Mouse (Mus musculus) CH12.LX (cell line): ENCODE measurements around the gene Cdc37l1. TPM values are rescaled to one million over a fixed set of nuclear protein-coding genes. Genes with fewer than 3 reads are reported as not detected.

Source experiments
- DNase-seq: peaks from one replicate; pipeline ENCODE4 v3.0.0-alpha.2; 2013; ENCODE audit errors: extremely low read depth
- H3K27ac ChIP-seq: 2 replicates; pipeline ENCODE4 v1.5.1; 2012; ENCODE audit warnings: low read depth, mild to moderate bottlenecking, control low read depth, moderate library complexity; ENCODE audit not compliant: insufficient read depth
- H3K27me3 ChIP-seq: replicated peaks from 2 replicates; pipeline ENCODE3; 2012; ENCODE audit warnings: inconsistent platforms
- H3K36me3 ChIP-seq, 2 experiments: replicated peaks in 1 of 2; 2 replicates each; pipeline versions ENCODE3 to v1.6.1; 2012; ENCODE audit warnings: inconsistent platforms in 1 of 2, low read length in 1 of 2, mild to moderate bottlenecking in 1 of 2, mixed read lengths in 1 of 2, moderate library complexity in 1 of 2; ENCODE audit not compliant: control insufficient read depth in 1 of 2, insufficient read depth in 1 of 2
- H3K4me1 ChIP-seq, 2 experiments: 2 replicates each; pipeline ENCODE4 v1.6.1; 2012; ENCODE audit warnings: inconsistent platforms in 1 of 2, moderate library complexity in 1 of 2; ENCODE audit not compliant: insufficient read depth in 2 of 2, control insufficient read depth in 1 of 2
- H3K4me2 ChIP-seq: 2 replicates; pipeline ENCODE4 v1.6.1; 2012; ENCODE audit warnings: low read depth, mild to moderate bottlenecking, control low read depth; ENCODE audit not compliant: poor library complexity, insufficient read depth, severe bottlenecking
- H3K4me3 ChIP-seq, 3 experiments: fragments of 150-350 bp in 1 of 3; sonication (generic) in 1 of 3; replicated peaks in 1 of 3; 2 replicates each; pipeline versions ENCODE3 to v1.5.1; 2011 to 2012; ENCODE audit warnings: low read depth in 2 of 3, low read length in 2 of 3, mild to moderate bottlenecking in 2 of 3, moderate library complexity in 2 of 3, control low read depth in 1 of 3, improper control_type of control experiment in 1 of 3, inconsistent platforms in 1 of 3, mixed read lengths in 1 of 3; ENCODE audit not compliant: poor library complexity in 1 of 3
- H3K79me2 ChIP-seq: replicated peaks from 2 replicates; pipeline ENCODE4 v1.6.1; 2012; ENCODE audit warnings: mild to moderate bottlenecking, moderate library complexity; ENCODE audit not compliant: control insufficient read depth, poor library complexity, insufficient read depth, severe bottlenecking; ENCODE audit errors: extremely low read depth
- H3K9ac ChIP-seq: 2 replicates; pipeline ENCODE4 v1.6.1; 2012; ENCODE audit warnings: low read depth, mild to moderate bottlenecking, control low read depth, moderate library complexity; ENCODE audit not compliant: insufficient read depth
- H3K9me3 ChIP-seq: replicated peaks from 2 replicates; pipeline ENCODE3; 2012; ENCODE audit warnings: low read length, inconsistent platforms, mixed read lengths
- BHLHE40 ChIP-seq: IDR thresholded peaks from 2 replicates; pipeline ENCODE4 v1.6.1; 2011; ENCODE audit warnings: mild to moderate bottlenecking, low read depth, low read length, improper control_type of control experiment
- CHD1 ChIP-seq: IDR thresholded peaks from 2 replicates; pipeline ENCODE4 v1.6.1; 2012; ENCODE audit warnings: low read depth, low read length, improper control_type of control experiment, inconsistent platforms
- CHD2 ChIP-seq: IDR thresholded peaks from 2 replicates; pipeline ENCODE4 v1.6.1; 2011; ENCODE audit warnings: low read length, improper control_type of control experiment
- CTCF ChIP-seq, 2 experiments: IDR thresholded peaks in 1 of 2; conservative IDR thresholded peaks in 1 of 2; 2 replicates each; pipeline ENCODE4 v1.5.1; 2011 to 2012; ENCODE audit warnings: low read depth in 2 of 2, low read length in 2 of 2, improper control_type of control experiment in 1 of 2, inconsistent platforms in 1 of 2, mild to moderate bottlenecking in 1 of 2, moderate library complexity in 1 of 2
- E2F4 ChIP-seq: IDR thresholded peaks from 2 replicates; pipeline ENCODE4 v1.6.1; 2011; ENCODE audit warnings: low read depth, low read length, improper control_type of control experiment; ENCODE audit not compliant: insufficient replicate concordance
- ELF1 ChIP-seq: IDR thresholded peaks from 2 replicates; pipeline ENCODE4 v1.6.1; 2014; ENCODE audit warnings: low read depth, mild to moderate bottlenecking, inconsistent platforms, low read length, improper control_type of control experiment
- EP300 ChIP-seq: IDR thresholded peaks from 2 replicates; pipeline ENCODE4 v1.6.1; 2011; ENCODE audit warnings: low read length, improper control_type of control experiment
- ETS1 ChIP-seq: conservative IDR thresholded peaks from 2 replicates; pipeline ENCODE4 v1.6.1; 2012; ENCODE audit warnings: low read depth, mild to moderate bottlenecking, inconsistent platforms, low read length, improper control_type of control experiment, moderate library complexity
- GABPA ChIP-seq: IDR thresholded peaks from 2 replicates; pipeline ENCODE4 v1.6.1; 2012; ENCODE audit warnings: low read depth, low read length, improper control_type of control experiment, inconsistent platforms; ENCODE audit not compliant: insufficient replicate concordance
- HCFC1 ChIP-seq: IDR thresholded peaks from 2 replicates; pipeline ENCODE4 v1.6.1; 2012; ENCODE audit warnings: low read depth, mild to moderate bottlenecking, inconsistent platforms, low read length, improper control_type of control experiment
- IRF4 ChIP-seq: IDR thresholded peaks from 2 replicates; pipeline ENCODE4 v1.6.1; 2014; ENCODE audit warnings: low read depth, mild to moderate bottlenecking, inconsistent platforms, low read length, improper control_type of control experiment
- JUN ChIP-seq: IDR thresholded peaks from 2 replicates; pipeline ENCODE4 v1.6.1; 2011; ENCODE audit warnings: low read depth, mild to moderate bottlenecking, low read length, improper control_type of control experiment, moderate library complexity; ENCODE audit not compliant: insufficient read depth
- JUND ChIP-seq: conservative IDR thresholded peaks from 2 replicates; pipeline ENCODE4 v1.6.1; 2011; ENCODE audit warnings: low read depth, low read length, improper control_type of control experiment
- KAT2A ChIP-seq: IDR thresholded peaks from 2 replicates; pipeline ENCODE4 v1.6.1; 2012; ENCODE audit warnings: low read length, improper control_type of control experiment, inconsistent platforms; ENCODE audit not compliant: insufficient replicate concordance
- MAFK ChIP-seq: IDR thresholded peaks from 2 replicates; pipeline ENCODE4 v1.6.1; 2011; ENCODE audit warnings: low read length, improper control_type of control experiment; ENCODE audit not compliant: insufficient replicate concordance
- MAX ChIP-seq: IDR thresholded peaks from 2 replicates; pipeline ENCODE4 v1.6.1; 2011; ENCODE audit warnings: low read length, improper control_type of control experiment
- MAZ ChIP-seq: IDR thresholded peaks from 2 replicates; pipeline ENCODE4 v1.6.1; 2012; ENCODE audit warnings: low read depth, mild to moderate bottlenecking, inconsistent platforms, low read length, improper control_type of control experiment, moderate library complexity
- MEF2A ChIP-seq: IDR thresholded peaks from 2 replicates; pipeline ENCODE4 v1.6.1; 2014; ENCODE audit warnings: low read depth, mild to moderate bottlenecking, inconsistent platforms, low read length, improper control_type of control experiment, borderline replicate concordance
- MXI1 ChIP-seq: IDR thresholded peaks from 2 replicates; pipeline ENCODE4 v1.6.1; 2011; ENCODE audit warnings: mild to moderate bottlenecking, low read depth, low read length, improper control_type of control experiment
- MYC ChIP-seq: IDR thresholded peaks from 2 replicates; pipeline ENCODE4 v1.6.1; 2011; ENCODE audit warnings: low read depth, mild to moderate bottlenecking, improper control_type of control experiment, low read length
- NELFE ChIP-seq: IDR thresholded peaks from 2 replicates; pipeline ENCODE4 v1.6.1; 2011; ENCODE audit warnings: low read depth, low read length, improper control_type of control experiment
- NRF1 ChIP-seq: IDR thresholded peaks from 2 replicates; pipeline ENCODE4 v1.6.1; 2014; ENCODE audit warnings: low read depth, mild to moderate bottlenecking, inconsistent platforms, low read length, improper control_type of control experiment, moderate library complexity
- PAX5 ChIP-seq: IDR thresholded peaks from 2 replicates; pipeline ENCODE4 v1.6.1; 2012; ENCODE audit warnings: low read length, inconsistent platforms, mixed read lengths
- POLR2A ChIP-seq: IDR thresholded peaks from 2 replicates; pipeline ENCODE4 v1.6.1; 2011; ENCODE audit warnings: low read depth, mild to moderate bottlenecking, improper control_type of control experiment, low read length
- POLR2AphosphoS2 ChIP-seq: IDR thresholded peaks from 2 replicates; pipeline ENCODE4 v1.6.1; 2011; ENCODE audit warnings: low read depth, low read length, improper control_type of control experiment
- RAD21 ChIP-seq: IDR thresholded peaks from 2 replicates; pipeline ENCODE4 v1.6.1; 2011; ENCODE audit warnings: low read depth, mild to moderate bottlenecking, low read length, improper control_type of control experiment, moderate library complexity
- RCOR1 ChIP-seq: conservative IDR thresholded peaks from 2 replicates; pipeline ENCODE4 v1.6.1; 2012; ENCODE audit warnings: low read depth, mild to moderate bottlenecking, inconsistent platforms, low read length, improper control_type of control experiment
- SIN3A ChIP-seq: IDR thresholded peaks from 2 replicates; pipeline ENCODE4 v1.6.1; 2012; ENCODE audit warnings: low read length, improper control_type of control experiment, inconsistent platforms
- SMC3 ChIP-seq: IDR thresholded peaks from 2 replicates; pipeline ENCODE4 v1.6.1; 2011; ENCODE audit warnings: low read depth, low read length, improper control_type of control experiment
- TBP ChIP-seq: conservative IDR thresholded peaks from 2 replicates; pipeline ENCODE4 v1.6.1; 2011; ENCODE audit warnings: low read depth, low read length, improper control_type of control experiment
- TCF12 ChIP-seq: IDR thresholded peaks from 2 replicates; pipeline ENCODE4 v1.6.1; 2014; ENCODE audit warnings: low read depth, mild to moderate bottlenecking, inconsistent platforms, low read length, improper control_type of control experiment
- UBTF ChIP-seq: IDR thresholded peaks from 2 replicates; pipeline ENCODE4 v1.6.1; 2012; ENCODE audit warnings: low read depth, mild to moderate bottlenecking, inconsistent platforms, low read length, improper control_type of control experiment, moderate library complexity
- USF1 ChIP-seq: IDR thresholded peaks from 2 replicates; pipeline ENCODE4 v1.6.1; 2014; ENCODE audit warnings: low read depth, mild to moderate bottlenecking, inconsistent platforms, low read length, improper control_type of control experiment
- USF2 ChIP-seq: conservative IDR thresholded peaks from 2 replicates; pipeline ENCODE4 v1.6.1; 2011; ENCODE audit warnings: low read depth, low read length, improper control_type of control experiment
- ZC3H11A ChIP-seq: IDR thresholded peaks from 2 replicates; pipeline ENCODE4 v1.6.1; 2012; ENCODE audit warnings: low read depth, mild to moderate bottlenecking, inconsistent platforms, low read length, improper control_type of control experiment
- ZKSCAN1 ChIP-seq: IDR thresholded peaks from 2 replicates; pipeline ENCODE4 v1.6.1; 2012; ENCODE audit warnings: low read depth, inconsistent platforms, low read length, improper control_type of control experiment, borderline replicate concordance
- ZMIZ1 ChIP-seq: IDR thresholded peaks from 2 replicates; pipeline ENCODE4 v1.6.1; 2012; ENCODE audit warnings: low read depth, mild to moderate bottlenecking, inconsistent platforms, low read length, improper control_type of control experiment
- ZNF384 ChIP-seq: IDR thresholded peaks from 2 replicates; pipeline ENCODE4 v1.6.1; 2012; ENCODE audit warnings: low read depth, low read length, improper control_type of control experiment, inconsistent platforms
- dilution Hi-C: fragments of 300-500 bp; cut with MboI; formaldehyde crosslinking; loops from 2 replicates; pipeline ENCODE4 v1.14.3; 2020; ENCODE audit warnings: low sequenced_read_pairs; ENCODE audit not compliant: extremely low pct_unique_long_range_greater_than_20kb, extremely low pct_ligation_motif_present
- in situ Hi-C: fragments of 300-500 bp; cut with MboI; formaldehyde crosslinking; loops from 3 replicates; pipeline ENCODE4 v1.14.3; 2019; ENCODE audit warnings: low sequenced_read_pairs, low pct_ligation_motif_present, low pct_unique_long_range_greater_than_20kb, mixed read lengths
- polyA plus RNA-seq: library from polyadenylated mRNA; unstranded; fragments of >175 nt; gene quantifications from 2 replicates; pipeline ENCODE4 v1.2.1, GENCODE M21; 2012; ENCODE audit warnings: low read depth; ENCODE audit not compliant: insufficient read length
- total RNA-seq, 2 experiments: library from RNA; depleted of rRNA; stranded (reverse); fragments of 300-350 nt in 1 of 2; fragments of >200 nt in 1 of 2; gene quantifications; 2 replicates each; pipeline ENCODE4 v1.2.3; 2012 to 2014

The Cdc37l1 gene
- total and polyA plus RNA-seq, 3 experiments = 14.0 to 26.8 (median 22.9) TPM

DNA sequence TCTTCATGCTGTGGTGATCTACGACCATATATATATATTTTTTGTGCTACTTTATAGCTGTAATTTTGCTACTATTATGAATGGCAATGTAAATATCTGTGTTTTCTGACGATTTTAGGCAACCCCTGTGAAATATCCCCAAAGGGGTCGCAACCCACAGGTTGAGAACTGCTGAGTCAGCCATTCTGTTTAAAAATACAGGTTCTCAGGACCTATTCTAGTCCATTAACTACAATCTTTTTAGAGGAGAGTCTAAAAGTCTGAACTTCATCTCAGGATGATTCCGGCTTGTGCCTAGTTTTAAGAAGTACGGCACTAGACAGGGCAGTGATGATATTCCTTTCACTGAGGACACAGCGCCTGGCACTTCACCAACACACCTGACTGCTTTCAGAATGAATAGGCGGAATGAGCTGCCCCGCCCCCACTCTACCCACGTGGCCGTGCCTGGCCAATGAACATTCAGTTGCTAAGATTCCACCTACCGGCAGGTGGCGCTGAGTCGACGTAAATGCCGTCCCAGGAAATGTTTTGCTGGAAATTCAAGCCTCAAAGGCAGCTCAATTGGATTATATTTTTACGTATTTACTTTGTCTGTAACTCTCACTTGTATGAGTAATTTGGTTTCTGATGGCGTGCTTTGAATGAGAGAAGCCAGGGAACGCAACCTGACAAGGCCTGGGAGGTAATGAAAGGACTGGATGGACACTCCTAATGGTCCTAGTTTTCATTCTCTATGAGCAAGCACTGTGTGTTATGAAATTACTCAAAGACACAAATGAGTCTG lies 73.6 kb downstream of the Cdc37l1 start:
- TF ChIP-seq ZC3H11A (peak; percentile 53; the same call in 1 of the 2 replicates), IRF4 (peak; percentile 99), MAX (peak; percentile 98), JUND (peak; percentile 83), POLR2A (peak; percentile 40), UBTF (no peak), TCF12 (peak; percentile 73), USF2 (peak; percentile 99), CHD1 (no peak), BHLHE40 (peak; percentile 80), RCOR1 (peak; percentile 76; the same call in 1 of the 2 replicates), SMC3 (peak; percentile 83), JUN (peak; percentile 74), KAT2A (no peak), SIN3A (peak; percentile 77; the same call in 1 of the 2 replicates), CTCF (conservative IDR thresholded peaks at IDR 0.05 in 1 of 2, IDR thresholded peaks at IDR 0.05 in 1 of 2; ENCODE audit: low read depth in 2 of 2, low read length in 2 of 2) (peak; percentile 80 to 96), MXI1 (peak; percentile 73; the same call in 1 of the 2 replicates), GABPA (no peak), RAD21 (peak; percentile 98), ZMIZ1 (no peak), TBP (no peak), NELFE (0 out of 2 replicates have a peak, but pooled peaks have one; percentile 13), ETS1 (peak; percentile 59), USF1 (peak; percentile 99), ELF1 (peak; percentile 70), EP300 (peak; percentile 56), HCFC1 (peak; percentile 53), ZKSCAN1 (no peak), E2F4 (no peak), MAFK (peak; percentile 99), NRF1 (no peak), ZNF384 (no peak; the same call in 1 of the 2 replicates), MEF2A (peak; percentile 65), CHD2 (peak; percentile 96), POLR2AphosphoS2 (no peak), PAX5 (no peak), MAZ (peak; percentile 67; the same call in 1 of the 2 replicates), MYC (peak; percentile 57; the same call in 1 of the 2 replicates)
- TF ChIP-seq, all 38 proteins: peak for 26
- Histone ChIP-seq H3K4me1 (peaks cover 2 to 17% of the 10 kb centered on the region in 2 experiments; a peak in 3 of 4 replicates), H3K9me3 (no peaks in the 10 kb centered on the region), H3K4me2 (peak overlapping the region; percentile 85), H3K36me3 (no peaks in the 10 kb centered on the region), H3K27ac (peak overlapping the region; percentile 15; the same call in 1 of the 2 replicates), H3K27me3 (no peaks in the 10 kb centered on the region), H3K4me3 (peak overlapping the region; percentile 24 to 64 (median 44)), H3K79me2 (no peaks in the 10 kb centered on the region), H3K9ac (peak overlapping the region; percentile 52; the same call in 1 of the 2 replicates)
- dilution Hi-C loops = no loop called here
- peak; percentile 95 for DNase-seq
- in situ Hi-C loops = loop anchor here (25.0 kb wide), 1 partner anchor 449 kb away; the partner anchor contains the start of gene Ric1
